Comparison of ENCODE assay signal across 26 mouse cellular contexts in genomic region chr10:20159308-20159707, GRCm38 (mm10).
"Had no signal": no experiment of that assay in that cellular context is flagged by ENCODE, and none has a peak within 500 bp of the region (broad histone marks: within the 10 kb centered on the region; RNA-seq: fewer than 3 reads in every experiment).

No protein-coding gene starts in this region.

- ATAC-seq: hindbrain, embryonic 16.5 days; inflammation-experienced regulatory T-cells, adult 6 months; intestine, embryonic 15.5 days; intestine, postnatal 0 days had no signal

- H3K36me3 ChIP-seq: hindbrain, embryonic 10.5 days; hindbrain, embryonic 12.5 days; intestine, embryonic 15.5 days; limb, embryonic 10.5 days; limb, embryonic 12.5 days; liver, embryonic 13.5 days; liver, embryonic 15.5 days had no signal

- H3K27ac ChIP-seq: gastrocnemius, adult 2 months; hindbrain, embryonic 10.5 days; hindbrain, embryonic 12.5 days; hindbrain, embryonic 14.5 days; intestine, embryonic 15.5 days; layer of hippocampus, adult 2 months; left cerebral cortex, adult 2 months; limb, embryonic 10.5 days; limb, embryonic 12.5 days; liver, embryonic 13.5 days; liver, embryonic 15.5 days had no signal

- DNase-seq: gastrocnemius, adult 2 months; gastrocnemius, postnatal 10 days; gastrocnemius, postnatal 25 days; heart, postnatal 14 days; heart, postnatal 4 days; kidney, adult 18-20 months; kidney, adult 8-10 months; kidney, postnatal 10 days; kidney, postnatal 25 days; kidney, postnatal 4 days; liver; liver, embryonic 13.5 days had no signal

- H3K9me3 ChIP-seq: hindbrain, embryonic 10.5 days; hindbrain, embryonic 12.5 days; intestine, embryonic 15.5 days; limb, embryonic 10.5 days; limb, embryonic 12.5 days; liver, embryonic 13.5 days; liver, embryonic 15.5 days had no signal

- H3K4me3 ChIP-seq: gastrocnemius, adult 2 months; hindbrain, embryonic 10.5 days; hindbrain, embryonic 12.5 days; intestine, embryonic 15.5 days; layer of hippocampus, adult 2 months; left cerebral cortex, adult 2 months; limb, embryonic 10.5 days; limb, embryonic 12.5 days; liver, embryonic 13.5 days; liver, embryonic 15.5 days had no signal

- H3K4me1 ChIP-seq: hindbrain, embryonic 10.5 days; hindbrain, embryonic 12.5 days; intestine, embryonic 15.5 days had no signal

- H3K4me2 ChIP-seq: heart, embryonic 11.5 days; hindbrain, embryonic 12.5 days; hindbrain, embryonic 14.5 days; intestine, embryonic 15.5 days; limb, embryonic 12.5 days; liver, embryonic 11.5 days; liver, embryonic 13.5 days; liver, embryonic 15.5 days had no signal

- H3K9ac ChIP-seq: hindbrain, embryonic 12.5 days; hindbrain, embryonic 14.5 days; intestine, embryonic 15.5 days; limb, embryonic 12.5 days; liver, embryonic 13.5 days; liver, embryonic 15.5 days had no signal

- H3K27me3 ChIP-seq: intestine, embryonic 15.5 days; limb, embryonic 12.5 days; liver, embryonic 13.5 days; liver, embryonic 15.5 days had no signal
